Mouse (Mus musculus): ENCODE measurements at regions not wholly inside any gene's neighbourhood (a gene's known extent, or its start where the extent isn't known, plus 50 kb on each side); places are given as distances from the start of the nearest gene placed in this dataset.
"Not testable (repeated sequence)": the region's sequence is repeated elsewhere in the genome, so short reads cannot be mapped to it uniquely, and the experiment has no call there.

DNA sequence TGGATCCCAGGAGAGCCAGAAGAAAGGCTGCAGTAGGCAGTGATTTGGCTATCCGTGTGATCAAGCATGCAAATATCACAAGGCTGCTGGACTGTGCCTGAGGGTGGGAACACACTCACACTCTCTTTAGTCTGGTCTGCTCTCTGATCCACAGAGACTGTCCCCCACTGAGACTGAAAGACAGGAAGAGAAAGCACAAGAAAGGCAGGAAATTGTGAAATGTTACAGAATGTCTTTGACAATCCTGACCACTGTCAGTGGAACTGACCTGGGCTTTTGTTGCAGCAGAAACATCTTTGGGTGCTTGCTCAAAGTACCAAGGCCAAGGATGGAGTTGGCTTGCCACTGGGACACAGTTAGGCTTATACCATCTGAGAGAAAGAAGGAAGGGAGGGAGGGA is 52.3 kb upstream of the Gpd2 start:
- CTCF ChIA-PET = interaction anchor here (0.6 kb wide), 1 partner anchor 26 kb away, joined by 12 read pairs; no protein-coding TSS in a partner anchor

DNA sequence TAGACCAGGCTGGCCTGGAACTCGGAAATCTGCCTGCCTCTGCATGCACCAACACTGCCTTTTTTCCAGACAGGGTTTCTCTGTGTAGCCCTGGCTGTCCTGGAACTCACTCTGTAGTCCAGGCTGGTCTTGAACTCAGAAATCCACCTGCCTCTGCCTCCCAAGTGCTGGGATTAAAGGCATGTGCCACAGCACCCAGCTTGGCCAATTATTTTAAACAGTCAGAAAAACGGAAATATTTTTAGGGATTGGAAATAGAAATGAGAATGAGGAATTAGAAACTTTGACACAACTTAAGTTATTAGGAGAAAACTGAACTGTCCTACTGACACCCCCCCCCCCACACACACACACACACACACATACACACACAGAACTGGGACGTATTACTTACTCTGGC is 54.3 kb upstream of the Gpd2 start:
- CTCF ChIA-PET = not testable (repeated sequence)

DNA sequence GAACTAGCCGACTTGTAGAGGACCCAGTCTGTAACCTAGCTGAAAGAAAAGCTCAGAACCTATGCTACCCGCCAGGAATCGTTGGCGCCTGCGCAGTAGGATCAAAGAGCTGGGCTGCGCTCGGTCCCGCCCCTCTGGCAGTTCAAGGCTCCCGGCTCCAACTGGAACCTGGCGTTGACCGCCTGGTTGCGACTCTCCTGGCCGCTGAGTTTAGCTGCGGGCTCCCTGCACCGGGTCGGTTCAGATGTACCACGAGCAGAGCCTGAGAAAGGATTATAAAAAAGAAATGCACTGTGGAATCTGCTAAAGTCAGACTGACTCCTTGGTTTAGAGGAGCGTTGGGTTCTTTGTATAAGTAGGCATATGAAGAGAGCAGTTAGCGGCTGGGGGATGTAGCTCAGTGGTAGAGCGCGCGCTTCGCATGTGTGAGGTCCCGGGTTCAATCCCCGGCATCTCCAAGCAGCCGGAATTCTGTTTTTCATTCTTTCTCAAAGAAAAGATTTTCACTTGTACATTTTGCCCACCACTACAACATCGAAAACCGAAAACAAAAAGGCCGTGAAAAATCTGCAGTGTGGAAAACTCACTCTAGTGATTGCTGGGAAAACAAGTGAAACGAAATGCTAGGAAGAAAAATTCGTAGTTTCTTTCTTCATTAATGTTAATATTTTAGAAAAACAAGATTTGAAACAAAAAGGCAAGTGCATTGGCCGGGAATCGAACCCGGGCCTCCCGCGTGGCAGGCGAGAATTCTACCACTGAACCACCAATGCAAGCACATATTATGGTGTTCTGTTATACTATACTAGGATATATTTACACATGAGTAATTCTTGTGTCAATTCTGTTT is 55.5 kb upstream of the Gpd2 start:
- CTCF ChIA-PET = no interaction called here

DNA sequence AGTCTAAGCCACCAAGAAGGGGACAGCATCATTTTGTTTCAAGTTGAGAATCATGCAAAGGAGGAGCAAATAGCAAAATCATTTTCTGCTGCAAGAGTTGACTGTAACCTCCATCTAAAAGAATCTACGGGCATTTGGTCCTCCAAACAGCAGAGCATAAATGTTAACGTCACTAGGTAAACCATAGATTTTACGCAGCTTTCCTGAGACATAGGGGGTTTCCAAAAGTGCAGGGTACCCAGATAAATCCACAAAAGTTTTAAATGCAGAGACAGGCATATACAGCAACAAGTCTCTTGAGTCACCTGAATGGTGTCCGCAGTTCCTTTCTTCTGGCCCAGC is 56.1 kb upstream of the Gpd2 start:
- CTCF ChIA-PET = no interaction called here

DNA sequence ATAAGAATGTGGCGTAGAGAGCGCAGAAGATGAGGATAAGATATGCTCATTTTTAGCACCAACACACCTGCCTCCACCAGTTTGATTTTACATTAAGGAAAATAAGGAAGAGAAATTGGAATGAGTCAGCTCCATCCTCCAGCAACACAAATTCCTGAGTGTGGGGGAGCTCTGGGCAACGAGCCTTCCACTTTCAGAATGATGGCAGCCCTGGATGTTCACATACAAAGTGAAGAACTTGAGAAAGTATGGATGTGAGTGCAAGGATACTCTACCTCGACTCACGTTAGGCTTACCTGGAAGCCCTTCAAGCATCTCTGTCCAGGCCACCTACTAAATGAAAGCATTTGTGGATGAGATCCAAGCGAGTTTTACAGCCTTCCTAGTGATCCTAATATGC is 54.3 kb upstream of the Nr4a2 start:
- CTCF ChIA-PET = no interaction called here

DNA sequence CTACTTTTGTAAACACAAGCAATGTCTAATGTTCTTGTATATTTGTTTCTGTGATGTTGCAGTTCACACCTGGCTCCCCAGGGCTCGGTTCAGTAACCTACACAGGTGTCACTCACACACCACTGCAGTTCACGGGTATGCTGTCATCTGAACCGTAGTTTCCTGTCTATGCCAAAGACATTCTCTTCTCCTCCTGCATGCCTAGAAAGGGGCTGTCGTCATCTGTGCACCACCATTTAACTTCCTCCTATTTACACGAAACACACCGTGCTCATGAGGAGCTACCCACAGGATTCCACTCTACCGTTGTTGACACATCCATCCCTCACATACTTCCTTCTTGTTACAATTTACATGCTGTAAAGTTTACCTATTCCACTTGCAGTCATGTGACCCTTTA is 52.7 kb upstream of the Nr4a2 start:
- CTCF ChIA-PET = no interaction called here

DNA sequence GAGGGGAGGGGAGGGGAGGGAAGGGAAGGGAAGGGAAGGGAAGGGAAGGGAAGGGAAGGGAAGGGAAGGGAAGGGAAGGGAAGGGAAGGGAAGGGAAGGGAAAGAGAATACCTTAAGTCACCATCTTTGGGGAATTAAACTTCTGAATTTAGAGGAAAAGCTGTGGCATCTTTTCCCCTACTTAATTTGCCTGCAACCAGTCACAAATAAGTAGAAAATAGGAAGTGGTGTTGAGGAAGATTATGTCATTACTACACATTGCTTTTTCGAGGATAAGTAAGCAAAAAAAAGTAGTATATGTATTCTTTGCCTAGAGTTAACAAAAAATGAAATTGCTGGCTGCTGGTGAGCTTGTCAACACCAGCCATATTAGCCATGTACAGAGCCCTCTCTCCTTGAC is 51.4 kb upstream of the Nr4a2 start:
- CTCF ChIA-PET = no interaction called here
